Mouse (Mus musculus) megakaryocyte, embryonic 14.5 days (primary cell): Measurements from ENCODE around the gene Gpr179.

Experiments used
- FLI1 ChIP-seq: IDR thresholded peaks from 2 replicates; pipeline ENCODE4 v1.6.1; 2012; ENCODE audit warnings: low read length, inconsistent platforms, mixed read lengths
- GATA1 ChIP-seq: IDR thresholded peaks from 3 replicates; pipeline ENCODE4 v1.6.1; 2012; ENCODE audit warnings: mixed read lengths, low read length, inconsistent platforms, borderline replicate concordance

DNA sequence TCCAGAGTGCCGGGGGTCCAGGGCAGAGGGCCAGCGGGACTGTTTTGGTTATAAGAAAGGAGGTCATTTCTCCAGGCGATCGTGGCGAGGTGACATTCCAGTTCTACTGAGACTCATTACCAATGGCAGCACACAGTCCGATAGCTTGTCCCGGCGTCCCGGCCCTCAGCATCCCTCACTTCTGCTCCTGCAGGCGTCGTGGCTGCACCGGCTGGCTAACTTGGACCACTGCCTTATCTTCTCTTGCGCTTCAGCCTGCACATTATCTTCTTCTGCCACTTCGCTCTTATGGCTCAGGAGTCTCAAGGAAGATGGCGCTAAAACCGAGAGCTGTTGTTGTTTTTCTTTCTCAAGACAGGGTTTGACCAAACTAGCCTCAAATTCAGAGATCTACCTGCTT, 50.5 kb downstream of the Gpr179 start:
- TF ChIP-seq GATA1 (no peak), FLI1 (no peak)
